24 mouse cellular contexts compared by ENCODE assay signal in the genomic region with DNA sequence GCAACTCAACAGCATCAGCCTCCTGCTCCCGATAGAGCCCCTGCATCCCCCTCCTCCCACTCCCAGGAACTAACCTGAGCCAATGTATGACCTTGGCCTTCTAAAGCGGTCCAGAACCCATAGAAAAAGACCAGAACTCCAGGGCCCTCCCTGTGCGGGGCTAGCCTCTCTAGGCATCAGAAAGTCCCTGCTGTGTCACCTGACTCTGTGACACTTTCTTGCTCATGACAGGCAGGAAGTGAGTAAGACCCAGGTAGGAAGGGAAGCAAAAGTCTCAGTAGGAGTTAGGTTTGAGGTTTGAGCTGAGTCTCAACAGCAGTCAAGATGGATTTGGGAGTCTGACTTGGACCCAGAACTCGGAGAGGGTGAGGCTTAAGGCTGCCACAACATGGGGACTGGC. TPM values are rescaled to one million over a fixed set of nuclear protein-coding genes. Genes with fewer than 3 reads are reported as not detected.
DNase-seq lines count a peak whose midpoint lies in the region; ATAC-seq and TF ChIP-seq lines count a peak whose summit lies in the region.
"Had no signal": no experiment of that assay in that cellular context is flagged by ENCODE, and none has a peak within 500 bp of the region (broad histone marks: within the 10 kb centered on the region; RNA-seq: fewer than 3 reads in every experiment).

No protein-coding gene starts in this region.

- peaks cover 34% of the 10 kb centered on the region for H3K4me1 ChIP-seq in stomach, embryonic 15.5 days
- peaks cover 5% of the 10 kb centered on the region for H3K4me1 ChIP-seq in stomach, postnatal 0 days (replicated peaks; ENCODE audit: control insufficient read depth, insufficient read depth)
- peaks cover 47% of the 10 kb centered on the region for H3K4me1 ChIP-seq in limb, embryonic 15.5 days

- DNase-seq in stomach, postnatal 0 days (ENCODE audit: low spot score): no peak
- DNase-seq in left cerebral cortex, adult 9 months (ENCODE audit: low spot score in 2 of 2): no peak
- DNase-seq in ovary, postnatal 14 days (ENCODE audit: low spot score): no peak
- no peak for DNase-seq in kidney, postnatal 10 days
- DNase-seq: adrenal gland, postnatal 25 days; cerebellum, adult 9-10 months; forebrain, postnatal 0 days; heart, postnatal 4 days; lung, embryonic 14.5 days; retina, postnatal 1 day; thymus, adult 2 months had no signal

- WGBS in stomach, embryonic 15.5 days: 66% methylated on average over 4 of the region's 4 CpGs
- WGBS in stomach, postnatal 0 days: 73% methylated on average over 4 of the region's 4 CpGs
- WGBS in limb, embryonic 15.5 days: 68% methylated on average over 4 of the region's 4 CpGs

- no peak overlapping the region for H3K4me2 ChIP-seq in stomach, embryonic 15.5 days
- no peak overlapping the region for H3K4me2 ChIP-seq in stomach, postnatal 0 days (replicated peaks; ENCODE audit: low read depth)
- H3K4me2 ChIP-seq in limb, embryonic 15.5 days: no peak overlapping the region
- H3K4me2 ChIP-seq: lung, embryonic 14.5 days; midbrain, embryonic 13.5 days; neural tube, embryonic 12.5 days had no signal

- ATAC-seq in stomach, embryonic 15.5 days (ENCODE audit: insufficient read depth, low FRiP score, low read depth): no peak
- ATAC-seq in stomach, postnatal 0 days (ENCODE audit: low FRiP score, low TSS enrichment): no peak
- peak; percentile 93 for ATAC-seq in CD4-positive, CD25-positive, alpha-beta regulatory T cell, adult 4 months
- ATAC-seq in limb, embryonic 15.5 days (ENCODE audit: insufficient number of reproducible peaks, low FRiP score, low TSS enrichment, low read depth): no peak
- ATAC-seq: forebrain, postnatal 0 days; hindbrain, embryonic 16.5 days; intestine, postnatal 0 days; midbrain, embryonic 13.5 days had no signal

- no peaks in the 10 kb centered on the region for H3K9me3 ChIP-seq in stomach, embryonic 15.5 days
- no peaks in the 10 kb centered on the region for H3K9me3 ChIP-seq in stomach, postnatal 0 days (ENCODE audit: control insufficient read depth, low read length)
- H3K9me3 ChIP-seq in limb, embryonic 15.5 days: no peaks in the 10 kb centered on the region
- H3K9me3 ChIP-seq: limb, embryonic 13.5 days; megakaryocyte, embryonic 14.5 days; midbrain, embryonic 13.5 days; neural tube, embryonic 12.5 days had no signal

- TF ChIP-seq EP300 in stomach, postnatal 0 days (optimal IDR thresholded peaks at IDR 0.05): no peak

- H3K9ac ChIP-seq in stomach, embryonic 15.5 days: no peak overlapping the region
- no peak overlapping the region for H3K9ac ChIP-seq in stomach, postnatal 0 days (ENCODE audit: low read length)
- H3K9ac ChIP-seq in limb, embryonic 15.5 days: no peak overlapping the region
- H3K9ac ChIP-seq: forebrain, postnatal 0 days; limb, embryonic 13.5 days; liver, embryonic 14.5 days; lung, embryonic 14.5 days; midbrain, embryonic 13.5 days; neural tube, embryonic 12.5 days had no signal

- no peak overlapping the region for H3K4me3 ChIP-seq in stomach, embryonic 15.5 days (replicated peaks)
- no peak overlapping the region for H3K4me3 ChIP-seq in stomach, postnatal 0 days (ENCODE audit: low read depth, low read length)
- H3K4me3 ChIP-seq in limb, embryonic 15.5 days: no peak overlapping the region
- H3K4me3 ChIP-seq: limb, embryonic 13.5 days; megakaryocyte, embryonic 14.5 days; midbrain, embryonic 13.5 days; neural tube, embryonic 12.5 days had no signal

- TF ChIP-seq CTCF in stomach, postnatal 0 days (IDR thresholded peaks at IDR 0.05; ENCODE audit: low read depth): no peak

- H3K36me3 ChIP-seq in stomach, embryonic 15.5 days: no peaks in the 10 kb centered on the region
- peaks cover 6% of the 10 kb centered on the region for H3K36me3 ChIP-seq in stomach, postnatal 0 days (ENCODE audit: control insufficient read depth, insufficient read depth, low read length)
- H3K36me3 ChIP-seq in limb, embryonic 15.5 days: peaks cover 15% of the 10 kb centered on the region
- H3K36me3 ChIP-seq: midbrain, embryonic 13.5 days; neural tube, embryonic 12.5 days had no signal

- 0 out of 2 replicates have a peak, but pooled peaks cover 8% of the 10 kb centered on the region for H3K27me3 ChIP-seq in stomach, embryonic 15.5 days (replicated peaks)
- no peaks in the 10 kb centered on the region for H3K27me3 ChIP-seq in stomach, postnatal 0 days (ENCODE audit: control insufficient read depth, insufficient read depth, low read length)
- H3K27me3 ChIP-seq in limb, embryonic 15.5 days: peaks cover 7% of the 10 kb centered on the region

- 0 out of 2 replicates have a peak overlapping the region, but pooled peaks have one; percentile 17 for H3K27ac ChIP-seq in stomach, embryonic 15.5 days
- no peak overlapping the region for H3K27ac ChIP-seq in stomach, postnatal 0 days (replicated peaks)
- 0 out of 2 replicates have a peak overlapping the region, but pooled peaks have one; percentile 11 for H3K27ac ChIP-seq in limb, embryonic 15.5 days
- H3K27ac ChIP-seq: kidney, postnatal 0 days; limb, embryonic 13.5 days; liver, embryonic 14.5 days; midbrain, embryonic 13.5 days; neural tube, embryonic 12.5 days had no signal

RNA-seq across cellular contexts. Expression of gene Nbl1, which starts 5.8 kb away (rescaled TPM):
- 55.6 and 64.6 TPM in 2 replicates for polyA plus RNA-seq in stomach, embryonic 15.5 days (2015; fragmentation: Nextera tagmentation; extraction: Ambion mirVana)
- polyA plus RNA-seq in stomach, postnatal 0 days (2015; fragmentation: Nextera tagmentation; extraction: Ambion mirVana): 53.6 and 58.9 TPM in 2 replicates
- under 1 TPM; 0.46 to 0.78 TPM for polyA plus RNA-seq in CD4-positive, CD25-positive, alpha-beta regulatory T cell, adult 4 months (2017; shearing (Covaris generic))
- polyA plus RNA-seq in limb, embryonic 15.5 days (2015; fragmentation: Nextera tagmentation; extraction: Ambion mirVana): 148 and 155 TPM in 2 replicates

RNA-seq across cellular contexts. Expression of gene Htr6, which starts 11.6 kb away (rescaled TPM):
- polyA plus RNA-seq in stomach, embryonic 15.5 days (2015; fragmentation: Nextera tagmentation; extraction: Ambion mirVana): 0.14 TPM in 1 of 2 replicates, not detected in the other
- 0.05 TPM in 1 of 2 replicates, not detected in the other for polyA plus RNA-seq in stomach, postnatal 0 days (2015; fragmentation: Nextera tagmentation; extraction: Ambion mirVana)
- not detected for polyA plus RNA-seq in CD4-positive, CD25-positive, alpha-beta regulatory T cell, adult 4 months (2017; shearing (Covaris generic))
- 0.15 TPM in 1 of 2 replicates, not detected in the other for polyA plus RNA-seq in limb, embryonic 15.5 days (2015; fragmentation: Nextera tagmentation; extraction: Ambion mirVana)
- polyA plus RNA-seq: heart, embryonic 16.5 days; intestine, postnatal 0 days; liver, embryonic 14.5 days; lung, embryonic 14.5 days; neural tube, embryonic 12.5 days; stomach, embryonic 16.5 days; thymus, adult 2 months had no signal

RNA-seq across cellular contexts. Expression of gene Minos1, which starts 43.9 kb away (rescaled TPM):
- 514 and 574 TPM in 2 replicates for polyA plus RNA-seq in stomach, embryonic 15.5 days (2015; fragmentation: Nextera tagmentation; extraction: Ambion mirVana)
- polyA plus RNA-seq in stomach, postnatal 0 days (2015; fragmentation: Nextera tagmentation; extraction: Ambion mirVana): 569 and 588 TPM in 2 replicates
- 100 to 1,000 TPM; 277 to 314 TPM for polyA plus RNA-seq in CD4-positive, CD25-positive, alpha-beta regulatory T cell, adult 4 months (2017; shearing (Covaris generic))
- polyA plus RNA-seq in limb, embryonic 15.5 days (2015; fragmentation: Nextera tagmentation; extraction: Ambion mirVana): 428 and 467 TPM in 2 replicates

Comparison
In these comparisons a context has a peak if more than half of its experiments do, and no peak if none do; other contexts are left out.
1. RNA of gene Nbl1, which starts 5.8 kb away (polyA plus RNA-seq): 148 to 155 TPM in limb, embryonic 15.5 days, 55.6 to 64.6 TPM in stomach, embryonic 15.5 days and 53.6 to 58.9 TPM in stomach, postnatal 0 days; 0.46 to 0.78 TPM in CD4-positive, CD25-positive, alpha-beta regulatory T cell, adult 4 months; every median in the first group is over 10 times any median in the second.